Comparison of ENCODE assay signal across 9 mouse cellular contexts in the genomic region with DNA sequence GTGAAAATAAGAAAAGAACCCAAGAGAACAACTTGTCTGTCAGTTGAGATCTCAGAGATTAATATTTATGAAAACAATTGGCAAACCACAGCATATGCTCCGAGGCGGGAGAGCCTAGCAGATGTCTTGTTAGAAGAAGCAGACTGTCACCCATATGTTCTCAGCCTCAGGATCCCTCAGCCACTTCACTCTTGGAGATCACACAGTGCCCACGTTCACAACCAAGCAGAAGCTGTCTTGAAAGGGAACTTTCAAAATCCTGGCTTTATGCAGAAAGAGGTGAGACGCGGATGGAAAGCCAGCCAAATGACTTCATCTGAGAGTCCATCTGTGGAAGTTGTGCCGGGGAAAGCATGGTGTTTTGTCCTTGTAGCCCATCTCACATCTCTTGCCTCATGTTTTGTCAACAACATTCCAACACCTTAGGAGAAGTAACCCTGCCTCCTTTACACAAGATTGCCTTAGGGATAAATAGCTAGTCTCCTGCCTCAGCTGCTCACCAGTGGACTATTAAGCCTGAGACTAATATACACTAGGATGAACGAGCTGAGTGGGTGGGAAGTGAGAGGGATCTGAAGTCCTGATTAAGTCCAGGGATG.
A peak's percentile ranks its signal among the peaks of the same experiment; 100 is the strongest.
DNase-seq lines count a peak whose midpoint lies in the region; ATAC-seq lines count a peak whose summit lies in the region.
"Had no signal": no experiment of that assay in that cellular context is flagged by ENCODE, and none has a peak within 500 bp of the region (broad histone marks: within the 10 kb centered on the region; RNA-seq: fewer than 3 reads in every experiment).

No protein-coding gene starts in this region.

- no peaks in the 10 kb centered on the region for H3K9me3 ChIP-seq in embryonic facial prominence, embryonic 14.5 days (ENCODE audit: control insufficient read depth, low read length)
- H3K9me3 ChIP-seq in embryonic facial prominence, embryonic 10.5 days = no peaks in the 10 kb centered on the region

- DNase-seq in embryonic facial prominence, embryonic 14.5 days (ENCODE audit: low spot score) = peak; percentile 49
- DNase-seq in embryonic facial prominence, embryonic 10.5 days (ENCODE audit: low spot score) = no peak
- DNase-seq in cerebellum, adult 11 months = peak; percentile 46
- DNase-seq in frontal cortex, adult 2 months (ENCODE audit: extremely low spot score in 1 of 2, low spot score in 1 of 2) = peak; percentile 90 to 92
- peak; percentile 85 to 86 for DNase-seq in left cerebral cortex, postnatal 14 days (ENCODE audit: low spot score in 2 of 2)
- DNase-seq in spleen, postnatal 10 days (ENCODE audit: low spot score in 2 of 2) = no peak
- DNase-seq in kidney, adult 8-10 months = no peak

- WGBS in embryonic facial prominence, embryonic 14.5 days = 51% methylated on average over 7 of the region's 7 CpGs
- WGBS in embryonic facial prominence, embryonic 10.5 days = 81% methylated on average over 7 of the region's 7 CpGs

- no peak overlapping the region for H3K4me2 ChIP-seq in embryonic facial prominence, embryonic 14.5 days (ENCODE audit: low read depth, low read length)
- H3K4me2 ChIP-seq: liver, embryonic 11.5 days had no signal

- ATAC-seq in embryonic facial prominence, embryonic 14.5 days (ENCODE audit: low read depth) = no peak
- ATAC-seq in activated CD4-positive, CD25-positive, alpha-beta regulatory T cell, adult 4 months = no peak

- intact Hi-C loops in left cerebral cortex, postnatal 14 days (cut with DNase I) = loop anchor here (5.0 kb wide), 2 partner anchors 115 to 925 kb away; no protein-coding TSS in a partner anchor

- no peaks in the 10 kb centered on the region for H3K27me3 ChIP-seq in embryonic facial prominence, embryonic 14.5 days (replicated peaks; ENCODE audit: control insufficient read depth, insufficient read depth, low read length)
- no peaks in the 10 kb centered on the region for H3K27me3 ChIP-seq in embryonic facial prominence, embryonic 10.5 days (replicated peaks; ENCODE audit: low read depth, poor library complexity, severe bottlenecking)

- H3K4me1 ChIP-seq in embryonic facial prominence, embryonic 14.5 days (ENCODE audit: control insufficient read depth, insufficient read depth, low read length) = 0 out of 2 replicates have a peak, but pooled peaks cover 6% of the 10 kb centered on the region
- 0 out of 2 replicates have a peak, but pooled peaks cover 6% of the 10 kb centered on the region for H3K4me1 ChIP-seq in embryonic facial prominence, embryonic 10.5 days

- no peak overlapping the region for H3K4me3 ChIP-seq in embryonic facial prominence, embryonic 14.5 days (ENCODE audit: low read depth, low read length)
- H3K4me3 ChIP-seq in embryonic facial prominence, embryonic 10.5 days = no peak overlapping the region

- no peak overlapping the region for H3K27ac ChIP-seq in embryonic facial prominence, embryonic 14.5 days (replicated peaks; ENCODE audit: low read depth, low read length)
- H3K27ac ChIP-seq in embryonic facial prominence, embryonic 10.5 days (replicated peaks) = no peak overlapping the region

- no peaks in the 10 kb centered on the region for H3K36me3 ChIP-seq in embryonic facial prominence, embryonic 14.5 days (ENCODE audit: control insufficient read depth, insufficient read depth, low read length)
- no peaks in the 10 kb centered on the region for H3K36me3 ChIP-seq in embryonic facial prominence, embryonic 10.5 days (replicated peaks)

- no peak overlapping the region for H3K9ac ChIP-seq in embryonic facial prominence, embryonic 14.5 days (ENCODE audit: low read depth, low read length)

Comparison
In these comparisons a context has a peak if more than half of its experiments do, and no peak if none do; other contexts are left out.
1. DNase-seq: peak in embryonic facial prominence, embryonic 14.5 days (single experiment), cerebellum, adult 11 months (single experiment), frontal cortex, adult 2 months (2 of 2) and left cerebral cortex, postnatal 14 days (2 of 2); none in embryonic facial prominence, embryonic 10.5 days (single experiment), spleen, postnatal 10 days (0 of 2) and kidney, adult 8-10 months (0 of 2).